Mouse (Mus musculus): ENCODE results near the gene Slc38a9. TPM values are rescaled to one million over a fixed set of nuclear protein-coding genes. Genes with fewer than 3 reads are reported as not detected.

The Slc38a9 gene
- total RNA-seq, 1 experiment from 2014 or later: 50.0 TPM

- ATAC-seq (ENCODE audit: extremely low read depth, insufficient number of reproducible peaks, low FRiP score, poor library complexity, severe bottlenecking): no peak
Measured at GRCm38 (mm10) chr13:112759777-112760537, 99.4 kb downstream of the Slc38a9 start.

GRCm38 (mm10) chr13:112760538-112760881 lies 100.0 kb downstream of the Slc38a9 start:
- ATAC-seq (ENCODE audit: extremely low read depth, insufficient number of reproducible peaks, low FRiP score, poor library complexity, severe bottlenecking): no peak

- no peak for ATAC-seq (ENCODE audit: extremely low read depth, insufficient number of reproducible peaks, low FRiP score, poor library complexity, severe bottlenecking)
Measured at GRCm38 (mm10) chr13:112761787-112762186, 101.2 kb downstream of the Slc38a9 start.

- ATAC-seq (ENCODE audit: extremely low read depth, insufficient number of reproducible peaks, low FRiP score, poor library complexity, severe bottlenecking): no peak
Measured at GRCm38 (mm10) chr13:112762548-112762947, 102.0 kb downstream of the Slc38a9 start.

GRCm38 (mm10) chr13:112763531-112764091 lies 103.1 kb downstream of the Slc38a9 start:
- no peak for ATAC-seq (ENCODE audit: extremely low read depth, insufficient number of reproducible peaks, low FRiP score, poor library complexity, severe bottlenecking)

- ATAC-seq (ENCODE audit: extremely low read depth, insufficient number of reproducible peaks, low FRiP score, poor library complexity, severe bottlenecking): no peak
Measured at GRCm38 (mm10) chr13:112764556-112764955, 104.0 kb downstream of the Slc38a9 start.

GRCm38 (mm10) chr13:112765654-112766053 lies 105.1 kb downstream of the Slc38a9 start:
- no peak for ATAC-seq (ENCODE audit: extremely low read depth, insufficient number of reproducible peaks, low FRiP score, poor library complexity, severe bottlenecking)

- ATAC-seq (ENCODE audit: extremely low read depth, insufficient number of reproducible peaks, low FRiP score, poor library complexity, severe bottlenecking): no peak
Measured at GRCm38 (mm10) chr13:112770528-112771328, 110.2 kb downstream of the Slc38a9 start.

GRCm38 (mm10) chr13:112771447-112772208 lies 111.1 kb downstream of the Slc38a9 start:
- ATAC-seq (ENCODE audit: extremely low read depth, insufficient number of reproducible peaks, low FRiP score, poor library complexity, severe bottlenecking): no peak

- ATAC-seq (ENCODE audit: extremely low read depth, insufficient number of reproducible peaks, low FRiP score, poor library complexity, severe bottlenecking): no peak
Measured at GRCm38 (mm10) chr13:112772252-112772651, 111.7 kb downstream of the Slc38a9 start.

GRCm38 (mm10) chr13:112772861-112773260 lies 112.3 kb downstream of the Slc38a9 start:
- ATAC-seq (ENCODE audit: extremely low read depth, insufficient number of reproducible peaks, low FRiP score, poor library complexity, severe bottlenecking): no peak

- ATAC-seq (ENCODE audit: extremely low read depth, insufficient number of reproducible peaks, low FRiP score, poor library complexity, severe bottlenecking): no peak
Measured at GRCm38 (mm10) chr13:112773991-112774675, 113.6 kb downstream of the Slc38a9 start.

GRCm38 (mm10) chr13:112775856-112776255 lies 115.3 kb downstream of the Slc38a9 start:
- ATAC-seq (ENCODE audit: extremely low read depth, insufficient number of reproducible peaks, low FRiP score, poor library complexity, severe bottlenecking): no peak

GRCm38 (mm10) chr13:112778407-112778806 lies 117.9 kb downstream of the Slc38a9 start:
- no peak for ATAC-seq (ENCODE audit: extremely low read depth, insufficient number of reproducible peaks, low FRiP score, poor library complexity, severe bottlenecking)

- ATAC-seq (ENCODE audit: extremely low read depth, insufficient number of reproducible peaks, low FRiP score, poor library complexity, severe bottlenecking): no peak
Measured at GRCm38 (mm10) chr13:112785305-112785704, 124.8 kb downstream of the Slc38a9 start.

GRCm38 (mm10) chr13:112786142-112786541 lies 125.6 kb downstream of the Slc38a9 start:
- ATAC-seq (ENCODE audit: extremely low read depth, insufficient number of reproducible peaks, low FRiP score, poor library complexity, severe bottlenecking): no peak

- ATAC-seq (ENCODE audit: extremely low read depth, insufficient number of reproducible peaks, low FRiP score, poor library complexity, severe bottlenecking): no peak
Measured at GRCm38 (mm10) chr13:112786942-112787533, 126.5 kb downstream of the Slc38a9 start.
